Mouse (Mus musculus) small intestine, adult 10 weeks (tissue): ENCODE results near the gene Mettl8. TPM values are rescaled to one million over a fixed set of nuclear protein-coding genes. Genes with fewer than 3 reads are reported as not detected.

ENCODE experiments used
- polyA plus RNA-seq: library from polyadenylated mRNA; stranded (reverse); fragments of 350-450 nt; fragmentation: Illumina TruSeq; extraction: RNeasy Lipid Tissue Mini Kit (QIAGEN cat#74804); gene quantifications from one replicate; pipeline ENCODE4 v1.2.3, GENCODE M21; 2014; ENCODE audit warnings: low replicate concordance

Gene Mettl8
- polyA plus RNA-seq, result 11.5 TPM

DNA sequence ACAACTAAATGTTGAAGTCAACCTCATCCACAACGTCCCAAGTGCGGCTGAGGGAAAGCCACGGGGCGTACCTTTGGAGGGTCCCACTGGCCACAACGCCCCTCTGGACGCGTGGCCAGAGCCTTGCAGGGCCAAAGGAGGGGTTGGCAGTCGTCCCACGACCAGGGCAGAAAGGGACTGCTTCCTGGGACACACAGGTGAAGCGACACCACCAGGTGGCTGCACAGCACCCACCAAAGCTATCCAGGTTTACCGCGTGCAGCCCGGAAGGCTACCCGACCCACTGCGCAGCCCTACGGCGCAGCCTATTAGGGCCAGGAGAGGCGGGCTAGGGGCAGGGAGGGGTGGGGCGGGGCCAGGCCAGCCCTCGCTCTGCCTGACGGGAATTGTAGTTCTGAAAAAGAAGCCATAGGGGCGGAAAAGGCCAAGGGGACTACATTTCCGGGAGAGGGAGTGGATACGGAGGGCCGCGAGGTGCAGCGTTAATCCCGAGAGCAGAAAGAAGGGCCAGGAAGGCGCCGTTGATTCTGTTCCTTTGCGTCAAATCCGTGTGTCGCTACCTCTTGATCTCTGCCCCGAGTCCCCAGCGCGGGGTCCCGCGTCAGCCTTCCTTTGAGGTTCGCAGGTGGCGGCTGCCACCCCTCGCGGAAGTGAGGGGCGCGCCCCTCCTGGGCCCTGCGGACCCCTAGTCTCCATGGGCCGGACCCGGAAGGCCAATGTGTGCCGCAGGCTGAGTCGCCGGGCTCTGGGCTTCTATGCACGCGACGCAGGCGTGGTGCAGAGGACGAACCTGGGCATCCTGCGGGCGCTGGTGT lies at the start of gene Mettl8, which contains the start of gene Dcaf17:
Gene Mettl8, minus strand, starts transcription at position 284 of the 815 bp plus-strand sequence.
Gene Dcaf17, plus strand, starts transcription at position 29 of the 815 bp plus-strand sequence.

Other genes with a start within 250 kb of the Mettl8 start
- gene Tlk1, start 229.9 kb downstream of the Mettl8 start, polyA plus RNA-seq, result 110 TPM
- gene Dcaf17, start 255 bp downstream of the Mettl8 start, polyA plus RNA-seq, result 23.9 TPM
- gene Cybrd1, start 62.3 kb upstream of the Mettl8 start, polyA plus RNA-seq, result 9.7 TPM
- 173 TPM for gene Dync1i2, start 156.1 kb upstream of the Mettl8 start, polyA plus RNA-seq